Mouse (Mus musculus): ENCODE results near the gene Mertk.

GRCm38 (mm10) chr2:128838611-128839010 lies 139.9 kb downstream of the Mertk start:
- TF ChIP-seq CTCF (IDR thresholded peaks at IDR 0.05; ENCODE audit: borderline replicate concordance, insufficient read depth, low read length): no peak
- TF ChIP-seq POLR2A (IDR thresholded peaks at IDR 0.05; ENCODE audit: low read depth, low read length): no peak

All from embryonic fibroblast, embryonic 13.5 days (primary cell).